Mouse (Mus musculus) megakaryocyte, embryonic 14.5 days (primary cell): ENCODE measurements around the gene a.

Experiments
- FLI1 ChIP-seq: IDR thresholded peaks from 2 replicates; pipeline ENCODE4 v1.6.1; 2012; ENCODE audit warnings: low read length, inconsistent platforms, mixed read lengths
- GATA1 ChIP-seq: IDR thresholded peaks from 3 replicates; pipeline ENCODE4 v1.6.1; 2012; ENCODE audit warnings: mixed read lengths, low read length, inconsistent platforms, borderline replicate concordance

DNA sequence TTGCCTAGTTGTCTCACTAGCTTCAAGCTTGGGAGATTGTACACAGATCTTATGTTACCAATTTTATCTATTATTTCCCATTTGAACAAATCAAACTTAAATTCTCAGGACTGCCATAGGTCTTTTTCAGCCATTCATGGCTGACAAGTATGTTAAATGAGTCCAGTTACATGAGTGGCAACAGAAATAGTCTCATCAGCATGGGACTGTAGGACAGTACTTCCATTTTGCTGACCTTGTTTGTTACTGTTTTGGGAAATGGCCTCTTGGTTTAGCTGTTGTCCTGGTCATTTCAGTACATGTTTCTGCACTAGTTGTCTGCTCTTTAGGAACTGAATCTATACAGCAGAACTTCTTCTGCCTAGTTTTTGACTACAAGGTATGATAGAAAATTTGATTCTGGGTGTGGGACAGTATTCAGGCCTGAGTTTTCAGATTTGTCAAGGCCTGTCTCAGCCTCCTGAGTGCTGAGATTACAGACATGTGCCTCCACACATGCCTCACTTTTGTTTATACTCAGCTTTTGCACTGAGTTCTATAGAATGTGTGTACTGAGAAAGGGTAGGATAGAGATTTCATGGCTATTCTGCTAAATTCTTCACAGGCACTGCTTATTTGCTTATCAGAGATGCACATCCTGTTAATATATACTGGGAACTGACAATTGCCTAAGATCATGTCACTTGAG, 78.9 kb downstream of the a start:
- TF ChIP-seq GATA1 (no peak), FLI1 (no peak)
